Mouse (Mus musculus) lung, embryonic 14.5 days (tissue): ENCODE results near the gene Lrrc59. TPM values are rescaled to one million over a fixed set of nuclear protein-coding genes. Genes with fewer than 3 reads are reported as not detected.

ENCODE experiments used
- ATAC-seq: fragments of 200-750 bp; cut with Nextera tagmentation; 2 replicates; pipeline ENCODE4 v1.8.0; 2017; ENCODE audit warnings: mild to moderate bottlenecking, moderate TSS enrichment, moderate library complexity; ENCODE audit not compliant: insufficient read depth
- DNase-seq: peaks from one replicate; pipeline ENCODE4 v3.0.0-alpha.2; 2015
- H3K27ac ChIP-seq: fragments of 300-500 bp; sonication (generic); 2 replicates; pipeline ENCODE4 v1.5.1; 2014; ENCODE audit warnings: low read depth, mild to moderate bottlenecking, moderate library complexity
- H3K27me3 ChIP-seq: fragments of 300-500 bp; sonication (generic); 2 replicates; pipeline ENCODE4 v1.6.1; 2014; ENCODE audit warnings: low read length, control low read depth; ENCODE audit not compliant: insufficient read depth
- H3K36me3 ChIP-seq: fragments of 300-500 bp; sonication (generic); 2 replicates; pipeline ENCODE4 v1.6.1; 2014; ENCODE audit warnings: control low read depth; ENCODE audit not compliant: insufficient read depth
- H3K4me1 ChIP-seq: fragments of 300-500 bp; sonication (generic); 2 replicates; pipeline ENCODE4 v1.6.1; 2014; ENCODE audit warnings: antibody characterized with exemption, control low read depth; ENCODE audit not compliant: insufficient read depth
- H3K4me2 ChIP-seq: fragments of 300-500 bp; sonication (generic); 2 replicates; pipeline ENCODE4 v1.6.1; 2014; ENCODE audit warnings: mild to moderate bottlenecking
- H3K4me3 ChIP-seq: fragments of 300-500 bp; sonication (generic); 2 replicates; pipeline ENCODE4 v1.5.1; 2014; ENCODE audit warnings: low read depth, low read length
- H3K9ac ChIP-seq: fragments of 300-500 bp; sonication (generic); 2 replicates; pipeline ENCODE4 v1.6.1; 2014
- H3K9me3 ChIP-seq: fragments of 300-500 bp; sonication (generic); 2 replicates; pipeline ENCODE4 v1.6.1; 2016; ENCODE audit warnings: low read depth, low read length, control low read depth
- CTCF ChIP-seq: IDR thresholded peaks from 2 replicates; pipeline ENCODE4 v1.5.1; 2016; ENCODE audit warnings: antibody characterized with exemption, low read depth
- WGBS: fragments of 180-500 bp; shearing (Covaris S2); extraction: QIAGEN DNeasy Blood & Tissue Kit; methylation state at CpG from one replicate; pipeline ENCODE4 v1.1.7; 2014; 5-methylcytosine and 5-hydroxymethylcytosine counted together
- polyA plus RNA-seq: library from polyadenylated mRNA; unstranded; fragments of >200 nt; fragmentation: Nextera tagmentation; extraction: Ambion mirVana; gene quantifications from 2 replicates; pipeline ENCODE4 v1.2.1, GENCODE M21; 2014

Lrrc59 gene
- polyA plus RNA-seq, 1 experiment from 2014 or later: 222 TPM

DNA sequence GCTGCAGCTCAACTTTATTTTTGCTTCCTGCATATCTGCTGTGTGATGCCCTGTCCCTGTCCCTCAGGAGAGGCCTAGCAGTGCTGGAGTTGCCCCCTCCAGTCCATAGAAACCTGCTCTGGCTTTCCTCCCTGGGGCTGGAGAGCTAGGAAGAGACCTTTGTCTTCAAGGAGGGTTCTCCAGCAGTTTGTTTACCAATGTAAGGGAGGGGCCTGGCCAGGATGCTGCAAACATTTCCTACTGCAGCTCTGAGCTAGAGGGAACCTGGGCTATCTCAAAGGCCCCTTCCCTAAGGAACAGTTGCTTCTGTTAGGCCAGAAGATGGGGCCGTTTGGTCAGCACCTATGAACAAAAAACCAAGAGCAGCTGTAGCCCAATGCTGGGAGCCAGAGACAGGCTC lies 31.8 kb downstream of the Lrrc59 start:
- Histone ChIP-seq H3K9ac (no peak overlapping the region), H3K4me2 (no peak overlapping the region), H3K4me3 (no peak overlapping the region), H3K36me3 (peaks cover 85% of the 10 kb centered on the region), H3K27me3 (no peaks in the 10 kb centered on the region), H3K27ac (no peak overlapping the region), H3K4me1 (no peaks in the 10 kb centered on the region), H3K9me3 (no peaks in the 10 kb centered on the region)
- 42% methylated on average over 1 of the region's 1 CpGs for WGBS
- DNase-seq (no peak), ATAC-seq (no peak)
- TF ChIP-seq CTCF: no peak

DNA sequence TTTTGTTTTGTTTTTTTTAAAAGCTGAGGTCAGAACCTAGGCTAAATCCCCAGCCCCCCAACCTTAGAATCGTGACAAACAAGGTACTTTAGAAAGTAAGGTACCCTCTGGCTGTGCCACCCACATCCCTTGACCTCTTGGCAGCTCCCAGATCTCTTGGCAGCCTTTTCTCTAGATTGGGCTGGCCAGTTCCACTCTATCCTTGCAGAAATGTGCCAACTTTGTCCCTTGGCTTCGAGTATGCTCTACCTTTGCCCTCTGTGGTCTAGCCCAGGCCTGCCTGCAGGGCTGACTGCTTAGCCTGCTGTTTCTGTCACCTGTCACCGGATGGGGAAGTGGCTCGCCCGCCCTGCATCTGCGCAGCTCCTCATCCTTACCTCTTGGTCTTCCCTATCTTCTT lies 35.7 kb downstream of the Lrrc59 start:
- DNase-seq: no peak
- 94% methylated on average over 6 of the region's 6 CpGs for WGBS
- no peak for ATAC-seq
- Histone ChIP-seq H3K4me3 (no peak overlapping the region), H3K9me3 (no peaks in the 10 kb centered on the region), H3K4me2 (no peak overlapping the region), H3K9ac (no peak overlapping the region), H3K4me1 (no peaks in the 10 kb centered on the region), H3K27ac (no peak overlapping the region), H3K27me3 (no peaks in the 10 kb centered on the region), H3K36me3 (peaks cover 93% of the 10 kb centered on the region)
- TF ChIP-seq CTCF: no peak

DNA sequence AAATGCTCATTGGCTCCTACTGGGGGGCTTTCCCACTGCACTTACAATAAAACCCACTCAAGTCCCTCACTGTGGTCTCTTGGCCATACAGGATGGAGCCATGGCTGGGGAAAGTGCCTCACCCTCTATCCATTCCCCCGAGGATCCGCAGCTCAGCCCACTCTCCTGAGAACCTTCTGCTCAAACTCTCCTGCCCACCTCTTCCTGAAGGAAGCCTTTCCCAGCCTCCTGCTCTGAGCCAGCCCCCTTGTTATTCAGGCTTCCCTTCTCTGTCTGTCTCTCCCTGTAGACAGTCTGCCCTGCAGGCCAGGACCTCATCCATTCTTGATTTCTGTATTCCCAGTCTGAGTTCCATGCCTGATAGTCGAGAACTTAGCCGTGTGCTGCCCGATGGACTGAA lies 45.4 kb downstream of the Lrrc59 start:
- no peak overlapping the region for H3K27ac ChIP-seq
- peaks cover 8% of the 10 kb centered on the region for H3K36me3 ChIP-seq
- no peaks in the 10 kb centered on the region for H3K9me3 ChIP-seq
- no peak for ATAC-seq
- 72% methylated on average over 5 of the region's 5 CpGs for WGBS
- TF ChIP-seq CTCF: no peak
- no peak overlapping the region for H3K4me3 ChIP-seq
- no peaks in the 10 kb centered on the region for H3K27me3 ChIP-seq
- no peak for DNase-seq
- peaks cover 5% of the 10 kb centered on the region; the same call in 1 of the 2 replicates for H3K4me1 ChIP-seq
- H3K9ac ChIP-seq: no peak overlapping the region
- peak overlapping the region; percentile 88 for H3K4me2 ChIP-seq

DNA sequence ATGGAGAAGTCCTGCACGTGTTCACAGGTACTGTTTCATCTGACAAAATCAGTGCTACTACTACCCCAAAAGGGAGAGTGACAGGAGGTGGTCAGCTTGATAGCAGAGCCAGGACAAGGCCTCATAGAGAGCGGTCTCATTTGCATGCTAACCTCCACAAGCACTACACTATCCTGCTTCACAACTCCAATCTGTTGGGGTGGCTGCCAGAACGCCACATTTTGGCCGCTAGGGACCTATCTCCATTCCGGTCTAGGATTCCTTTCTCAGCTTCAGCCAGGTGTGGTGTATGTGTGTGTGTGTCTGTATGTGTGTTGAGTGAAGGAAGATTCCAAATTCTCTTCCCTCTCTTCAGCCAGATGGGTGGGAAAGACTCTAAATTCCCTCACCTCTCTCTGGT lies 45.9 kb downstream of the Lrrc59 start:
- peak; percentile 16; the same call in 1 of the 2 replicates for TF ChIP-seq CTCF
- peak overlapping the region; percentile 88 for H3K4me2 ChIP-seq
- DNase-seq (no peak), ATAC-seq (no peak)
- no peaks in the 10 kb centered on the region for H3K27me3 ChIP-seq
- H3K36me3 ChIP-seq: peaks cover 4% of the 10 kb centered on the region; the same call in 1 of the 2 replicates
- H3K4me3 ChIP-seq: no peak overlapping the region
- H3K9me3 ChIP-seq: no peaks in the 10 kb centered on the region
- WGBS: 60% methylated on average over 5 of the region's 5 CpGs
- H3K4me1 ChIP-seq: peaks cover 5% of the 10 kb centered on the region; the same call in 1 of the 2 replicates
- no peak overlapping the region for H3K27ac ChIP-seq
- H3K9ac ChIP-seq: no peak overlapping the region

DNA sequence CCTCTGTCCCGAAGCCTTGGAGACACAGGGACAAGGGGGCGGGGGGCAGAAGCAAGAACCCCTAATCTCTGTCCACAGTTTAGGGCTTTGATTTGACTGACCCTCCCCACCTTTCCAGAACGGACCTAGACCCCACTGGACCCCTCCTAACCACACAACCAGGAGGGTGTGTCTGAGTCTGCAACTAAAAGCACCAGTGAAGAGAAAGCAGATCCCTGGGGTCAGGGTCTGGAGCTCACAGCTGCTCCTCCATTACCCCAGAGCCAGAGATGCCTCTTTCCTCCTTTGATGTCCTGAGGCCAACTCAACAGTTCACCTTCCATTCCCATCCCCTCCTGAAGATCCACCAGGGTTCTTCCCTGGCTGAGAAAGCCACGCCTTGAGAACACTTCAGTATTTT lies 46.7 kb downstream of the Lrrc59 start:
- Histone ChIP-seq H3K36me3 (no peaks in the 10 kb centered on the region; the same call in 1 of the 2 replicates), H3K9me3 (no peaks in the 10 kb centered on the region), H3K27me3 (no peaks in the 10 kb centered on the region), H3K9ac (peak overlapping the region; percentile 95), H3K4me1 (peaks cover 5% of the 10 kb centered on the region; the same call in 1 of the 2 replicates), H3K27ac (peak overlapping the region; percentile 85; the same call in 1 of the 2 replicates), H3K4me3 (peak overlapping the region; percentile 96), H3K4me2 (peak overlapping the region; percentile 88)
- ATAC-seq (no peak), DNase-seq (no peak)
- WGBS: 39% methylated on average over 4 of the region's 4 CpGs
- TF ChIP-seq CTCF: no peak

DNA sequence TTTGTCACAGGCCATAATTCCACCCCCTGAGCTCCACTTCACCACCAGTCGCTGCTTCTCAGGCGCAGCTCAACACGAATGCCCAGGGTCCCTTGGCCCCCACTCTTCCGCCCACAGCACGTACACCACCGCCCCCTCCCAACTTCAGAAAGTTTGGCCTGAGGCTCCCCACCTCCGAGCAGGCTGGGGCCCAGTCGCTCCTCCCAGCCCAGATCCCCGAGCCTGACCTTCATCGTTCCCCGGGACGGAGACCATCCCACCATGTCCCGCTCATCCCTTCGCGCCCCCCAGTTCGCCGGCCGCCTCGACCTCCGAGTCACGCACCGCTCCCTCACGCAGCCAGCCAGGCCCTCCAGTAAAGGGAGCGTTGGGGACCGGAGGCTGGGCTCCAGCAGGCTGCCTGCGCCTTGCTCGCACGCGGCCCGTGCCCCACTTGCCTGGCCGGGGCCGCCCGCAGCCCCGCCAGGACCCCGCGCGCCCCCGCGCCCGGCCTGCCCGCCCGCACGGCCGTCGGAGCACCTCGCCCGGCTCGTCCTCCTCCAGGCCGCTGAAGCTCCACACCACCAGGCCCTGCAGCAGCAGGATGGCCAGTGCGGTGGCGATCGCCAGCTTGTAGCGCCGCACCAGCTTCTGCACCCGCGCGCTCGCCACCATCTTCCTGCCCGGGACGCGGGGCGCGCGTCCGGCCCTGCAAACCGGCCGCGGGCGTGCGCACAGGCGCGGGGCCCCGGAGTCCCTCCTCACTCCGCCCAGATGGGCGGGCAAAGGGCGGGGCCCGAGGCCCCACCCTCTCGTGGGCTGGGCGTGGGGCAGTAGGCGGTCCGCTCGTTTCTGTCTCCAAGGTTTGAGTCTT lies 47.4 kb downstream of the Lrrc59 start, which contains the start of gene Xylt2:
Gene Xylt2, minus strand, starts transcription at position 762 of the 853 bp plus-strand sequence.
- peak within 1 kb of the TSS; percentile 96 for H3K4me3 ChIP-seq
- H3K4me1 ChIP-seq: peaks cover 5% of the 10 kb centered on the region; the same call in 1 of the 2 replicates
- no peaks in the 10 kb centered on the region for H3K9me3 ChIP-seq
- H3K36me3 ChIP-seq: no peaks in the 10 kb centered on the region; the same call in 1 of the 2 replicates
- WGBS: under 1% methylated on average over 80 of the region's 82 CpGs
- peak within 1 kb of the TSS; percentile 88 for H3K4me2 ChIP-seq
- H3K9ac ChIP-seq: peak within 1 kb of the TSS; percentile 95
- H3K27ac ChIP-seq: peak within 1 kb of the TSS; percentile 85
- TF ChIP-seq CTCF: no peak
- peak; percentile 97 for DNase-seq
- no peaks in the 10 kb centered on the region for H3K27me3 ChIP-seq
- ATAC-seq: peak; percentile 96

DNA sequence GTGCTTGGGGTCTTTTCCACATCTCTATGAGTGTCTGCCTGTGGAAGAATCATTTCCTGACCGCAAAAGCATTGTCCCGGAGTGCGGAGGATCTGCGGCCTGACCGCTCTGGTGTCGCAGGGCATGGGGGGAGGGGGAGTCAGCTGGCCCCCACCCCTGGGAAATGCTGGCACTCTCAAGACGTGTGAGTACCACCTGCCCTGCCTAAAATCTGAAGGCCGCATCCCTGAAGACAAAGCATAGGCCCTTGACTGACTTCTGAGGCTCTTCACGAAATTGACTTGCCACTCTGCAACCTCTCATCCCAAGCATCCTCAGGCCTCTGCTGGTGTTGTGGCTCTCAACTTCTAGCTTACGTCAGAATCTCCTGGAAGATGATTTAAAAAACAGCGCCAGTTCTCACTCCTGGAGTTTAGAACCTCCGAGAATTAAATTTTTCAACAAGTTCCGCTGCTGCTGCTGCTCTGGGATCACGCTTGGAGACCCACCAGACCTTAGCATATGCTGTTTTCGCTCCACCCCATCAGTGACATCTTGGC lies 48.1 kb downstream of the Lrrc59 start:
- TF ChIP-seq CTCF: no peak
- Histone ChIP-seq H3K9me3 (no peaks in the 10 kb centered on the region), H3K4me3 (peak overlapping the region; percentile 96), H3K4me1 (peaks cover 5% of the 10 kb centered on the region; the same call in 1 of the 2 replicates), H3K27ac (no peak overlapping the region), H3K4me2 (peak overlapping the region; percentile 88), H3K27me3 (no peaks in the 10 kb centered on the region), H3K36me3 (no peaks in the 10 kb centered on the region; the same call in 1 of the 2 replicates), H3K9ac (peak overlapping the region; percentile 95)
- no peak for ATAC-seq
- no peak for DNase-seq
- WGBS: 29% methylated on average over 15 of the region's 15 CpGs
